Mouse (Mus musculus): ENCODE measurements around the gene Zdhhc5. TPM values are rescaled to one million over a fixed set of nuclear protein-coding genes. Genes with fewer than 3 reads are reported as not detected.
A peak's percentile ranks its signal among the peaks of the same experiment; 100 is the strongest.

Gene Zdhhc5
- polyA plus RNA-seq, 1 experiment from 2014 or later: 18.9 TPM

GRCm38 (mm10) chr2:84756245-84756644, 41.3 kb upstream of the Zdhhc5 start:
- no peak overlapping the region for H3K9ac ChIP-seq (ENCODE audit: low read depth, low read length)
- H3K36me3 ChIP-seq (ENCODE audit: control insufficient read depth, insufficient read depth): no peaks in the 10 kb centered on the region
- H3K4me3 ChIP-seq (ENCODE audit: low read depth, low read length): no peak overlapping the region
- peak overlapping the region; percentile 30; the same call in 1 of the 2 replicates for H3K27ac ChIP-seq (ENCODE audit: low read length)
- no peaks in the 10 kb centered on the region for H3K9me3 ChIP-seq (replicated peaks; ENCODE audit: control insufficient read depth, low read length)
- ATAC-seq (ENCODE audit: low read depth): peak; percentile 55; the same call in 1 of the 2 replicates
- no peak overlapping the region for H3K4me2 ChIP-seq (ENCODE audit: low read depth, low read length)
- WGBS (ENCODE audit: insufficient replicate concordance): 63% methylated on average over 5 of the region's 5 CpGs
- no peaks in the 10 kb centered on the region; the same call in 1 of the 2 replicates for H3K4me1 ChIP-seq (ENCODE audit: control insufficient read depth, low read depth, low read length)
- H3K27me3 ChIP-seq (ENCODE audit: control insufficient read depth, insufficient read depth, low read depth, low read length): no peaks in the 10 kb centered on the region

DNA sequence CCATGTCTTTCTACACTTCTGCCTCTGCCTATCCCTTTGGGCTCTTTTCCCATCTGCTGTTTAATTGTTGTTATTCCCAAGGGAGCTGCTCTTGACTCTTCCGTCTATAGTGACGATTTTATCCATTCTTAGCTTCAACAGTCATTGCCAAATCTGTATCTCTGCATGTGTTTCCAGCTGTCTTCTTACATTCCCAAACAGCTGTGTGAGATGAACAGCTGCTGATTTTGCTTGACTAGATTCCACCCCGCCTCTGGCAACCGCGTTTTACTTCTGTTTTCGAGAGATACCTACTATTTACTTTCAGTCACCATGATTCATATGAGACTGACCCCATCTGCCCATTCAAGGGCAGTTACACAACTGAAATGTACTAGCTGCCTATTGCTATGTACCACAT, 35.1 kb upstream of the Zdhhc5 start:
- no peaks in the 10 kb centered on the region for H3K9me3 ChIP-seq (replicated peaks; ENCODE audit: control insufficient read depth, low read length)
- 47% methylated on average over 6 of the region's 6 CpGs for WGBS (ENCODE audit: insufficient replicate concordance)
- H3K9ac ChIP-seq (ENCODE audit: low read depth, low read length): no peak overlapping the region
- peaks cover 13% of the 10 kb centered on the region for H3K27me3 ChIP-seq (ENCODE audit: control insufficient read depth, insufficient read depth, low read depth, low read length)
- peaks cover 7% of the 10 kb centered on the region for H3K4me1 ChIP-seq (ENCODE audit: control insufficient read depth, low read depth, low read length)
- no peak overlapping the region for H3K27ac ChIP-seq (ENCODE audit: low read length)
- H3K36me3 ChIP-seq (ENCODE audit: control insufficient read depth, insufficient read depth): no peaks in the 10 kb centered on the region
- no peak overlapping the region for H3K4me3 ChIP-seq (ENCODE audit: low read depth, low read length)
- ATAC-seq (ENCODE audit: low read depth): no peak
- no peak overlapping the region for H3K4me2 ChIP-seq (ENCODE audit: low read depth, low read length)

GRCm38 (mm10) chr2:84744126-84744525, 29.1 kb upstream of the Zdhhc5 start:
- 8% methylated on average over 10 of the region's 10 CpGs for WGBS (ENCODE audit: insufficient replicate concordance)
- H3K4me1 ChIP-seq (ENCODE audit: control insufficient read depth, low read depth, low read length): peaks cover 51% of the 10 kb centered on the region
- H3K4me3 ChIP-seq (ENCODE audit: low read depth, low read length): peak overlapping the region; percentile 66
- peaks cover 12% of the 10 kb centered on the region for H3K36me3 ChIP-seq (ENCODE audit: control insufficient read depth, insufficient read depth)
- peak; percentile 5; the same call in 1 of the 2 replicates for ATAC-seq (ENCODE audit: low read depth)
- H3K4me2 ChIP-seq (ENCODE audit: low read depth, low read length): peak overlapping the region; percentile 73
- peak overlapping the region; percentile 68 for H3K27ac ChIP-seq (ENCODE audit: low read length)
- peak overlapping the region; percentile 72 for H3K9ac ChIP-seq (ENCODE audit: low read depth, low read length)
- no peaks in the 10 kb centered on the region for H3K9me3 ChIP-seq (replicated peaks; ENCODE audit: control insufficient read depth, low read length)
- H3K27me3 ChIP-seq (ENCODE audit: control insufficient read depth, insufficient read depth, low read depth, low read length): peaks cover 31% of the 10 kb centered on the region

GRCm38 (mm10) chr2:84743561-84743960, 28.6 kb upstream of the Zdhhc5 start, which contains the start of gene Gm19426:
Gm19426 (minus strand) TSS chr2:84743655.
- peak; percentile 76 for ATAC-seq (ENCODE audit: low read depth)
- peaks cover 57% of the 10 kb centered on the region for H3K4me1 ChIP-seq (ENCODE audit: control insufficient read depth, low read depth, low read length)
- H3K9ac ChIP-seq (ENCODE audit: low read depth, low read length): peak within 1 kb of the TSS; percentile 72
- no peaks in the 10 kb centered on the region for H3K9me3 ChIP-seq (replicated peaks; ENCODE audit: control insufficient read depth, low read length)
- peak within 1 kb of the TSS; percentile 73 for H3K4me2 ChIP-seq (ENCODE audit: low read depth, low read length)
- peak within 1 kb of the TSS; percentile 66 for H3K4me3 ChIP-seq (ENCODE audit: low read depth, low read length)
- peaks cover 30% of the 10 kb centered on the region for H3K27me3 ChIP-seq (ENCODE audit: control insufficient read depth, insufficient read depth, low read depth, low read length)
- peaks cover 18% of the 10 kb centered on the region for H3K36me3 ChIP-seq (ENCODE audit: control insufficient read depth, insufficient read depth)
- WGBS (ENCODE audit: insufficient replicate concordance): under 1% methylated on average over 25 of the region's 25 CpGs
- peak within 1 kb of the TSS; percentile 68 for H3K27ac ChIP-seq (ENCODE audit: low read length)

DNA sequence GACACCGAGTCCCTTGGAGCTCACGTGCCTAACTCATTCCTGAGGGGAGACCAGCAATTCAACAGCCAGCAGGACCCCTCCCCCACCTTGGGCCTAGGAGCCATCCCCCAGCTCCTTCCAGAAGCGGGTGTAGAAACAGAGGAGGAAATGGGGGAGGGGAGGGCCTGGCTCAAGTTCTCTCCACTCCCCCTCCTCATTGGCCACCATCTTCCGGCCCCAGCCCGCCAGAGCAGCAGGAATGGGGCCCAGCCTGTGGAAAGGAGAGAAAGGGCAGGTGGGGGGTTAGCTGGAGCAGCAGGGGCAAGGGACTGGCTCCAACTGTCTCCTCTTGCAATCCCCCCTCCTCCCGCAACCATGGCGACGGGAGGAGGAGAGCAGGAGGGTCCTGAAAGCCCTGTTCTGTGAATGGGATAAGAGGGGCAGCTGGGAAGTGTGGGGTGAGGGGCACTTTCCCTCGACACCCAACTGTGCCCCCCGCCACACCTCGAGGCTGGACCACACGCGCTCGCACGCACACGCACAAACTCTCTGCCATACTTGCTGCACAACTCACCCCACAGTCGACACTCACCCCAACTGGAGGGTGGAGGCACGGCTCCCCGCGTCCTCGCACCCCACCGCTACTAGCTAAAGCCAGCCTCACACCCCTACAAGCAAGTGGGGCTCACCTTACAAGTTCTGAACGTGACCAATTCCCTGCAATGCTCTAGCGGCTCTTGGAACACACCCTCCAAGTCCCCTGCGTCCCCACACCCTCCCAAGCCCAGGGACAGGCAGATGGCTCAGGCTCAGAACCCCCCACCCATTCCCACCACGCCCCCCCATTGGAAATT, 27.7 kb upstream of the Zdhhc5 start:
- peaks cover 23% of the 10 kb centered on the region for H3K36me3 ChIP-seq (ENCODE audit: control insufficient read depth, insufficient read depth)
- peak; percentile 18 for ATAC-seq (ENCODE audit: low read depth)
- peaks cover 28% of the 10 kb centered on the region for H3K27me3 ChIP-seq (ENCODE audit: control insufficient read depth, insufficient read depth, low read depth, low read length)
- no peaks in the 10 kb centered on the region for H3K9me3 ChIP-seq (replicated peaks; ENCODE audit: control insufficient read depth, low read length)
- H3K27ac ChIP-seq (ENCODE audit: low read length): peak overlapping the region; percentile 68
- WGBS (ENCODE audit: insufficient replicate concordance): 5% methylated on average over 24 of the region's 26 CpGs
- peak overlapping the region; percentile 66 for H3K4me3 ChIP-seq (ENCODE audit: low read depth, low read length)
- H3K4me1 ChIP-seq (ENCODE audit: control insufficient read depth, low read depth, low read length): peaks cover 65% of the 10 kb centered on the region
- H3K9ac ChIP-seq (ENCODE audit: low read depth, low read length): peak overlapping the region; percentile 72
- peak overlapping the region; percentile 73 for H3K4me2 ChIP-seq (ENCODE audit: low read depth, low read length)

DNA sequence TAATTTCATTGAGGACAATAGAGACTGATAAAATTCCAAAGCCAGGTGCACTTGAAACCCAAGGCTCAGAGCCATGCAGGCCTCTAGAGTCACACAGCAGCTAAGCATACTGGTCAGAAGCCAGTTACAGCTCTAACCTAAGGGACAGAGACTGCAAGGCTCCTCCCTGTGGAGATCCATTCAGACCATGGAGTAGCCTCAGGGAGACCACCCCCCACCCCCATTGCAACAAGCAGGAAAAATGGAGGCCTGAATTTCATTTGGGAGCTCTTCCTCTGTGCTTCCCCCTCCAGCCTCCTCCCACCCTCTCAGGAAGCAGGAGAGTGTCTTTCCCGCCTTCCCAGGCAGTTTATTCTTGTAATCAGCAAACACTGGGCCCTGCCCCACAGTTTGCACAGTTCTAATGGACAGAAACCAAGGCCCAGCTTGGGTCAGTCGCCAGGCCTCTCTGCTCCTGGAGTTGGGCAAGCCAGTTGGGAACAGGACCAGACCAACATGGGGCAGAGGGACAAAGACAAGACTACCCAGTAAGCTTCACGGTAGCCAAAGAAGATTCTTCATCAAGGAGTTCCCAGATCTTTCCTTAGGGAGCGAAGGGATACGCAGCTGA, 27.0 kb upstream of the Zdhhc5 start:
- Histone ChIP-seq H3K27ac (ENCODE audit: low read length) (peak overlapping the region; percentile 68), H3K4me1 (ENCODE audit: control insufficient read depth, low read depth, low read length) (peaks cover 69% of the 10 kb centered on the region), H3K4me3 (ENCODE audit: low read depth, low read length) (peak overlapping the region; percentile 66), H3K9me3 (replicated peaks; ENCODE audit: control insufficient read depth, low read length) (no peaks in the 10 kb centered on the region), H3K4me2 (ENCODE audit: low read depth, low read length) (peak overlapping the region; percentile 73), H3K9ac (ENCODE audit: low read depth, low read length) (peak overlapping the region; percentile 72), H3K36me3 (ENCODE audit: control insufficient read depth, insufficient read depth) (peaks cover 29% of the 10 kb centered on the region), H3K27me3 (ENCODE audit: control insufficient read depth, insufficient read depth, low read depth, low read length) (peaks cover 27% of the 10 kb centered on the region)
- 0 out of 2 replicates have a peak, but pooled peaks have one; percentile 4 for ATAC-seq (ENCODE audit: low read depth)
- WGBS (ENCODE audit: insufficient replicate concordance): 39% methylated on average over 5 of the region's 5 CpGs

- ATAC-seq (ENCODE audit: low read depth): no peak
- peaks cover 36% of the 10 kb centered on the region for H3K36me3 ChIP-seq (ENCODE audit: control insufficient read depth, insufficient read depth)
These were observed 25.8 kb upstream of the Zdhhc5 start for GRCm38 (mm10) chr2:84740608-84741333.

GRCm38 (mm10) chr2:84738271-84738911, 23.4 kb upstream of the Zdhhc5 start:
- no peak for ATAC-seq (ENCODE audit: low read depth)
- Histone ChIP-seq H3K36me3 (ENCODE audit: control insufficient read depth, insufficient read depth) (peaks cover 36% of the 10 kb centered on the region), H3K27ac (ENCODE audit: low read length) (peak overlapping the region; percentile 16), H3K4me1 (ENCODE audit: control insufficient read depth, low read depth, low read length) (peaks cover 81% of the 10 kb centered on the region), H3K9ac (ENCODE audit: low read depth, low read length) (peak overlapping the region; percentile 88), H3K9me3 (replicated peaks; ENCODE audit: control insufficient read depth, low read length) (no peaks in the 10 kb centered on the region), H3K4me2 (ENCODE audit: low read depth, low read length) (peak overlapping the region; percentile 76), H3K27me3 (ENCODE audit: control insufficient read depth, insufficient read depth, low read depth, low read length) (peaks cover 6% of the 10 kb centered on the region; the same call in 1 of the 2 replicates), H3K4me3 (ENCODE audit: low read depth, low read length) (peak overlapping the region; percentile 76)
- WGBS (ENCODE audit: insufficient replicate concordance): 3% methylated on average over 12 of the region's 12 CpGs

More at GRCm38 (mm10) chr2:84740608-84741333, 25.8 kb upstream of the Zdhhc5 start:
- 72% methylated on average over 15 of the region's 15 CpGs for WGBS (ENCODE audit: insufficient replicate concordance)
- no peaks in the 10 kb centered on the region for H3K9me3 ChIP-seq (replicated peaks; ENCODE audit: control insufficient read depth, low read length)
- no peak overlapping the region for H3K9ac ChIP-seq (ENCODE audit: low read depth, low read length)
- no peak overlapping the region for H3K27ac ChIP-seq (ENCODE audit: low read length)
- peaks cover 20% of the 10 kb centered on the region for H3K27me3 ChIP-seq (ENCODE audit: control insufficient read depth, insufficient read depth, low read depth, low read length)
- H3K4me1 ChIP-seq (ENCODE audit: control insufficient read depth, low read depth, low read length): peaks cover 77% of the 10 kb centered on the region
- H3K4me3 ChIP-seq (ENCODE audit: low read depth, low read length): no peak overlapping the region
- H3K4me2 ChIP-seq (ENCODE audit: low read depth, low read length): no peak overlapping the region

Measured in liver, embryonic 16.5 days (tissue).